Mouse (Mus musculus) heart, embryonic 14.5 days (tissue): Measurements from ENCODE around the gene Lrrc42. TPM values are rescaled to one million over a fixed set of nuclear protein-coding genes. Genes with fewer than 3 reads are reported as not detected.

Experiments
- ATAC-seq: fragments of 200-750 bp; cut with Nextera tagmentation; 2 replicates; pipeline ENCODE4 v1.8.0; 2017; ENCODE audit warnings: low read depth, moderate TSS enrichment; ENCODE audit not compliant: insufficient number of reproducible peaks, insufficient read depth, low FRiP score
- H3K27ac ChIP-seq, 2 experiments: fragments of 200-500 bp in 1 of 2; fragments of 300-500 bp in 1 of 2; sonication (generic) in 1 of 2; replicated peaks in 1 of 2; 2 replicates each; pipeline ENCODE4 v1.5.1; 2012 to 2014; ENCODE audit warnings: low read depth in 2 of 2, low read length in 2 of 2, control low read depth in 1 of 2, mild to moderate bottlenecking in 1 of 2, mixed read lengths in 1 of 2; ENCODE audit not compliant: control insufficient read depth in 1 of 2, insufficient read depth in 1 of 2
- H3K27me3 ChIP-seq: fragments of 300-500 bp; sonication (generic); 2 replicates; pipeline ENCODE4 v1.6.1; 2014; ENCODE audit warnings: mild to moderate bottlenecking, low read length, control low read depth; ENCODE audit not compliant: control insufficient read depth, insufficient read depth
- H3K36me3 ChIP-seq: fragments of 300-500 bp; sonication (generic); 2 replicates; pipeline ENCODE4 v1.6.1; 2014; ENCODE audit warnings: mild to moderate bottlenecking, control low read depth, low read length, mixed read lengths; ENCODE audit not compliant: control insufficient read depth, insufficient read depth
- H3K4me1 ChIP-seq, 2 experiments: fragments of 200-500 bp in 1 of 2; fragments of 300-500 bp in 1 of 2; sonication (generic) in 1 of 2; 2 replicates each; pipeline ENCODE4 v1.6.1; 2012 to 2014; ENCODE audit warnings: low read length in 2 of 2, control low read depth in 1 of 2, mixed read lengths in 1 of 2; ENCODE audit not compliant: control insufficient read depth in 2 of 2, insufficient read depth in 2 of 2
- H3K4me2 ChIP-seq: fragments of 300-500 bp; sonication (generic); 2 replicates; pipeline ENCODE4 v1.6.1; 2014; ENCODE audit warnings: mild to moderate bottlenecking, low read length
- H3K4me3 ChIP-seq, 2 experiments: fragments of 200-500 bp in 1 of 2; fragments of 300-500 bp in 1 of 2; sonication (generic) in 1 of 2; 2 replicates each; pipeline ENCODE4 v1.5.1; 2012 to 2014; ENCODE audit warnings: low read length in 2 of 2, mild to moderate bottlenecking in 2 of 2, control low read depth in 1 of 2, low read depth in 1 of 2, moderate library complexity in 1 of 2; ENCODE audit not compliant: control insufficient read depth in 1 of 2, insufficient read depth in 1 of 2
- H3K9ac ChIP-seq: fragments of 300-500 bp; sonication (generic); 2 replicates; pipeline ENCODE4 v1.6.1; 2014; ENCODE audit warnings: mild to moderate bottlenecking, low read length
- H3K9me3 ChIP-seq: fragments of 300-500 bp; sonication (generic); 2 replicates; pipeline ENCODE4 v1.6.1; 2016; ENCODE audit warnings: low read length, control low read depth; ENCODE audit not compliant: control insufficient read depth
- WGBS: fragments of 180-500 bp; shearing (Covaris S2); extraction: QIAGEN DNeasy Blood & Tissue Kit; methylation state at CpG from one replicate; pipeline ENCODE4 v1.1.7; 2014; 5-methylcytosine and 5-hydroxymethylcytosine counted together
- polyA plus RNA-seq: library from polyadenylated mRNA; unstranded; fragments of >200 nt; fragmentation: Nextera tagmentation; extraction: Ambion mirVana; gene quantifications from 2 replicates; pipeline ENCODE4 v1.2.1, GENCODE M21; 2014

Gene Lrrc42
- polyA plus RNA-seq, 1 experiment from 2014 or later = 52.0 TPM

- Histone ChIP-seq H3K27me3 (no peaks in the 10 kb centered on the region), H3K4me1 (peaks cover 0 to 12% of the 10 kb centered on the region in 2 experiments; a peak in 2 of 4 replicates), H3K27ac (no peak overlapping the region), H3K4me3 (no peak overlapping the region), H3K9me3 (no peaks in the 10 kb centered on the region), H3K9ac (no peak overlapping the region), H3K4me2 (no peak overlapping the region), H3K36me3 (peaks cover 51% of the 10 kb centered on the region)
- 67% methylated on average over 3 of the region's 3 CpGs for WGBS
- no peak for ATAC-seq
These were observed 67.6 kb downstream of the Lrrc42 start for GRCm38 (mm10) chr4:107185703-107186102.

Other genes with a start within 250 kb of the Lrrc42 start
- gene Mrpl37, start 186.7 kb downstream of the Lrrc42 start, polyA plus RNA-seq = 98.4 and 103 TPM in 2 replicates
- gene Cyb5rl, start 186.5 kb downstream of the Lrrc42 start, polyA plus RNA-seq = 1.7 and 5.1 TPM in 2 replicates
- gene Cdcp2, start 156.6 kb downstream of the Lrrc42 start, polyA plus RNA-seq = not detected in 2 replicates
- 330 and 352 TPM in 2 replicates for gene Tmem59, start 75.1 kb downstream of the Lrrc42 start, polyA plus RNA-seq
- 11.4 and 16.8 TPM in 2 replicates for gene Tceanc2, start 74.4 kb downstream of the Lrrc42 start, polyA plus RNA-seq
- gene Ldlrad1, start 44.4 kb downstream of the Lrrc42 start, polyA plus RNA-seq = not detected in 2 replicates
- 32.9 and 40.6 TPM in 2 replicates for gene Hspb11, start 61 bp upstream of the Lrrc42 start, polyA plus RNA-seq
- not detected in 2 replicates for gene Dio1, start 53.6 kb upstream of the Lrrc42 start, polyA plus RNA-seq
- 43.4 and 49.7 TPM in 2 replicates for gene Yipf1, start 60.8 kb upstream of the Lrrc42 start, polyA plus RNA-seq
- gene Ndc1, start 114.3 kb upstream of the Lrrc42 start, polyA plus RNA-seq = 24.2 and 27.8 TPM in 2 replicates
- 0.31 TPM in 1 of 2 replicates, not detected in the other for gene Glis1, start 181.1 kb upstream of the Lrrc42 start, polyA plus RNA-seq